Mouse (Mus musculus): ENCODE results near the gene Hadha.

Gene Hadha

DNA sequence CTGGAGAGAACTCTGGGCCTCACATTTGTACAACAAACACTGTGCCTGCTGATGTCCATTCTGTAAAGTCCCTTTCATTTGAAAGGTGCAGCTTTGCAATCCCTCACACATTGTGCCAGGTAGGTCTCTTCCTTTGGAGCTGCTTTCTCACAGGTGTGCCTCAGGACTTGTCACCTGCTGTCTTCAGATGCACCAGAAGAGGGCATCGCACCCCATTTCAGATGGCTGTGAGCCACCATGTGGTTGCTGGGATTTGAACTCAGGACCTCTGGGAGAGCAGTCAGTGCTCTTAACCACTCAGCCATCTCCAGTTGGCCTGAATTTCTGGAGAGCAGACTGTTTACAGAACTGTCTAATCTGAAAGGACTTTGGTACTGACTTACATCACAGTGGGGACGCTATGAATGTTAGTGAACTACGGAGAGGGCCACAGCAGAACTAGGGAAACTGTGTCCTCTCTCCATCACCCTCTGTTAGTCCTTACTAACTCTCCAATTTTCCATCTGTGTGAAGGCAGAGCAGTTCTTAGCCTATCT, 42.4 kb downstream of the Hadha start:
- peak; percentile 23 for DNase-seq (ENCODE audit: low read depth, low spot score)

GRCm38 (mm10) chr5:30111771-30112170, 43.2 kb downstream of the Hadha start:
- peak; percentile 45 for DNase-seq (ENCODE audit: low read depth, low spot score)

DNA sequence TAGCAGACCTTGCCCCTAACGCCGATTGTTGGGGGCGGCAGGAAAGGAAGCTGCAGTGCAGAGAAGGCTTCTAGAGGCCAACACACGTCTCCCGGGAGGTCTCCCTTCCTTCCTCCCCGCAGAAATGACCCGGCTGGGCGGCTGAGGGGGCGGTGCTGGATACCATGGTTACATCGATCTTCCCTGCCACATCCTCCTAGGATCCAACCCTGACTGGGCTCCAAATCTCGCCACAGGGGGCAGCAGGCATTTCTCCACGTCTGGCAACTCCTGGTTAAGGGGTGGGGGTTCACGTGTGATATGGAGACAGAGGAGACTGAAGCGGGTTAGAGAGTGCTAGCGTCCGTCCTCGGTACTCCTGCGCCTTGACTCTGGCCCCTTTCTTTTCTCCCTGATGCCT, 43.8 kb downstream of the Hadha start:
- peak; percentile 86 for DNase-seq (ENCODE audit: low read depth, low spot score)

DNA sequence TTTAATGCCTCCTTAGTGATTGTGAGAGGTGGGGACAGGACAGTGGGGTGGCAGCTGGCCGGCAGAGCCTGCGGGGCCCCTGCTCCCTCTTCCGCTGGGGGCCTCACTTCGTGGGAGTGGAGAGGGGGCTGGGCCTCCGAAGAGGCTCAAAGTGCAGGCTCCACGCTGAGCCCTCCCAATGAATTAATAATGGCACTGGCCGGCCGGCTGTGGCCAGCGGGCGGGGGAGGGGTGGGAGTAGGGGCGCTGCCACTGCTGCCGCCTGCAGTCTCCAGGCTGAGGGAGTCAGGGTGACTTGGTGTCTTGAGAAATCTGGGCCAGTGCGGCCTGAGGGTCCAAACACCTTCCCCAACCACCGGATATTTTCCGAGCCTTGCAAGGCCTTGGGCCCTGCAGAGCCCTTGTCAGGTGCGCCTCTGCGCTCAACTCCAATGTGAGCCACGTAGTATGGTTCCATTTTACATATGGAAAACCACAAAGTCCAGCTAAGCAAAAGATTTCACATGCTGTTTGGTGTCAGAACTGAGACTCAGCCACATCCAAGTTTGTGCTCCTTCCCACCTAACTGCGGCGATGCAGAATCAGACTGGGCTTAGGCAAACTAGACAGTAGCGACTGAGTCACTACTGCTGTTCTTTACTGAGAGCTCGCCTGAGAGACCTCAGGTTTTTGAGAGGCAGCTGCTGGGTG, 44.4 kb downstream of the Hadha start:
- no peak for DNase-seq (ENCODE audit: low read depth, low spot score)

GRCm38 (mm10) chr5:30109899-30110298, 45.1 kb downstream of the Hadha start:
- no peak for DNase-seq (ENCODE audit: low read depth, low spot score)

GRCm38 (mm10) chr5:30108233-30108632, 46.7 kb downstream of the Hadha start:
- no peak for DNase-seq (ENCODE audit: low read depth, low spot score)

GRCm38 (mm10) chr5:30107611-30108041, 47.3 kb downstream of the Hadha start:
- DNase-seq (ENCODE audit: low read depth, low spot score), result no peak

DNA sequence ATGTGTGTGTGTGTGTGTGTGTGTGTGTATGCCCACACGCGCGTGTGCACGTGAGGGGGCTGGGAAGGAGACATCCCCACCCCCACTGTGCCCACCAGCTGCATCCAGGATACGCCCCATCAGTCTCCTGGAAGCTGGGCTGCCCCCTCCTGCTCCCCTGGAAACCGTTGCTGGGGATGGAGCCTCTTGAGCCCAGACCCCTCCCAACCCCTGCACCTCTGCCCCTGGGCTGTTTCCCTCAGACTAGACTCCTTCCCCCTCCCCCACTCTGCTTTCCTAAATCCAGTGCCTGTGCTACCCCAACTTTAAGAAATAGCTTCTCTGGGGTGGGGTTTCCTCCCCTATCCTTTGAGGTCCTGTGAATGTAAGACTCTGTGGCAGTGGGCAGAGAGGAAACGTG, 47.8 kb downstream of the Hadha start:
- no peak for DNase-seq (ENCODE audit: low read depth, low spot score)

GRCm38 (mm10) chr5:30106756-30107155, 48.2 kb downstream of the Hadha start:
- DNase-seq (ENCODE audit: low read depth, low spot score), result no peak

DNA sequence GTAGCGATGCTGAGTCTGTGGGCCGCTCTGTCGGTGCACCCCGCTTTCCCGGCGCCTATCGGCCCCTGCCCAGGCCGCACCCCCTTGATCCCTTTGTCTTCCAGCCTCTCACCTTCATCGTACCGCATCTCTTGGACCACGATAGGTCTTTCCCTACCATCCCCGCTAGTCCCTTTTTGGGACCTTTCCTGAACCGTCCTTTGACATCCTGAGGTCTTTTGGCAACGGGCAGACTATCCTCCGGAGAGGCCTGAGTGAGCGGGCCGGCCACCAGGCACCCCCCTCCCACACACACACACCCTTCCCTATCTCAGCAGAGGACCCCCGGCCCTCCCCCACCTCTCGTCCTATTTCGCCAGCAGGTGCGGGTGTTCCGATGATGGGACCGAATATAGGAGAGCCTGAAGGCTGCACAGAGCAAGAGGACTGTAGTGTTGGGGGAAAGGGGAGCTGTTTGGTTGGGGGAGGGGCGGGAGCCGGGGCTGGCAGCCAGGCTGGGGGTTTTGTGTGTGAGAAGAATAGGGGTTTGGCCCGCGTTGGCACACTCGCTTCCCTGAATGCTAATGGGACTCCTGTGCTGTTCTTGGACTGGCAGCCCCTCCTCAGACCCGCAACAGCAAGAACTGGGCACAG, 49.2 kb downstream of the Hadha start, which contains the start of gene 3110082J24Rik:
TSS of gene 3110082J24Rik (minus strand) at position 419 of the 633 bp plus-strand sequence.
- peak; percentile 7 for DNase-seq (ENCODE audit: low read depth, low spot score)

DNA sequence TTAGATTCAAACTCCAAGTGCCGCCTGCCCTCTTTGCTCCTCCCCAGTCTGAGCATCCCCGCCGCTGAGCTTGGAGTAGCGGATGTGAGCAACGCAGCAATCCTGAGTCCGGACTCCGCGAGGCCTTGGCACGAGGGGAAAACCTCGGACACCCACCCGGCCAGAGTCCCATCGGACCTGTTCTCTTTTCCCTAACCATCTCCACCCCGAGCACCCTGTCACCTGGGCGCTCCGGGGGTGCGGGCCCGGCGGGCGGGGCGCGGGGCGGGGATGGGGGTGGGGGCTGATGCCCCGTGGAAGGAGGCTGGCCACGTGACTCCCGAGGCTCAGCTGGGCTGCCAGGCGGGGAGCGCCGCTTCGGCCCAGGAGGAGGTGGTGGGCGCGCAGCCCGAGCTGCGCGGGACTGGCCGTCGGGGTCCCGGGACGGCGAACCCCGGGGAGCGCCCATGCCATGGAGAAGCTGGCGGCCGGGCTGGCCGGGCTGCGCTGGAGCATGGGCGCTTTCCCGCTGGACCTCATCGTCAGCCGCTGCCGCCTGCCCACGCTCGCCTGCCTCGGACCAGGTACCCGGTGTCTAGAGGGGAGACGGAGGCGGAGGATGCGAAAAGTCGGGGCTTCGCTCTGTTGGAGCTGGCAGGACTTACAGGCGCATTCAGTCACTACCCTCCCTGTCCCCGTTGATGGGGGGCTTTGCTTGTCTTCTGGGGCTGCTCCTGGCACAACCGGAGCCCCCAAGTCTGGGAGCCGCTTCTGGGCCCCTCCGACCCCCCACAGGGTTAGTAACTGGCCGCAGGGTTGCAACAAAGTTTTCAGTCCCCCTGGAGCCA, 49.9 kb downstream of the Hadha start, which contains the start of gene Garem2:
TSS of gene Garem2 (plus strand) at position 321 of the 827 bp plus-strand sequence.
- DNase-seq (ENCODE audit: low read depth, low spot score), result peak; percentile 69

DNA sequence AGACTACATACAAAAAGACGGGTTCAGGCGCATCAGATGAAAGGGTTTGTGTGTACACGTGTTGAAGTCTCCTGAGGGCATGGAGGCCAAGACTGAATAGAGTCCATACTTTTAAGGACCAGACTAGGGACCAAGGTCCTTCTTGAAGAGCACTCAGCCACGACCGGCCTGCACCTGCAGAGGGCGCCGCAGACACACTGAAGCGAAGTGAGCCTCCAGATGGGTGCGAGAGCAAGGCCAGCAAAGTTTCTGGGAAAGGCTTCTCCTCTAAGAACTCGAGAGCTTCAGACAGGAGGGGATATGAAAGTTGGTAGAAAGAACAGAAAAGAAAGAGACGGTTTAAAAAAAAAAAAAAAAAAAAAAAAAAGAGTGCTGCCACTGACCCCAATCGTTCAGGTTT, 50.6 kb downstream of the Hadha start:
- peak; percentile 85 for DNase-seq (ENCODE audit: low read depth, low spot score)

GRCm38 (mm10) chr5:30103340-30103739, 51.6 kb downstream of the Hadha start:
- DNase-seq (ENCODE audit: low read depth, low spot score), result no peak

DNA sequence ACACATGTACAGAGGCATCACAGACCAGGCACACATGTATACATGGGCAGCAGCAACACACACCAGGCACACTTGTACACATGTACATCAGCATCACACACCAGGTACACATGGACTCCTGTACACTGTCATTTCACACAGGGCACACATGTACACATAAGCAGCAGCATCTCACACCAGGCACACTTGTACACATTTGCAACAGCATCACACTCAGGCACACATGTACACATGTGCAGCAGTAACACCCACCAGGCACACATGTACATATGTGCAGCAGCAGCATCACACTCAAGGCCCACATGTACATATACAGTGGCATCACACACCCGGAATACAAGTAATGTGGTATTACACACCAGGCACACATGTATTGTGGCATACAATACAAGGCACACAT, 56.7 kb downstream of the Hadha start:
- no peak for DNase-seq (ENCODE audit: low read depth, low spot score)

DNA sequence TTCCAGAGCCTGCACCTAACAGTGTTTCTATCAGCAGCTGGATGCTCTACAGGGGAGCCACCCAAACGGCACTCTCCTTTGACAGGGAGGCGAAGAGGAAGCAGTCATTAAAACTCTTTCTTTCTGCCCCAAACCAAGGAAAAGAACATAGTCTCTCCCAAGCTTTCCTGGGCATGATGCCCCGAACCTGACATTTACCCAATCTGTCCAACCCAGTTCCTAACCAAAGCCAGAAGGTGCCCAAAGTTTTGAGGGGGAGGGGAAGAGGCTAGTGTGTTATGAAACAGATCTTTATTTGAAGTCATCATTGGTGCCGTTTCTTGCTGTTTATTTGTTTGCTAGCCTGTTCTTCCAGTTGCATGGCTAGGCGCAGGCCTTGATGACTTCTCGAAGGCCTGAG, 59.2 kb downstream of the Hadha start:
- no peak for DNase-seq (ENCODE audit: low read depth, low spot score)

DNA sequence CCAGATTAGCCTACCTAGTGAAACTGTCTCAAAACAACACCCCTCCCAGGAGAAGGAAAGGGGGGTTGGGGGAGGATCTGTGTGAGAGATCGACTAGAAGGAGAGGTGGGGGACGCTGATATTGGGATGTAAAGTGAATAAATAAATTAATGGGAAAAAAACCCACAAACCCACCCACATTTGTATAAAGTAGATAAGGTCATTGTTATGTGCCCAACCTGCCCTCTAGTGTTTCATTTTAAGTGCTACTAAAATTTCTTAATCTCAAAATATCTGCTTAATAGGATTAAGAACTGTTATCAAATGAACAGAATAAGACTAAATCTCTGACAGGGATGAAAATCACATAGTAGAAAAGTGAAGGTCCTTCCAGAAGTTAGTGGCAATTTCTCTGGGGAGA, 60.6 kb downstream of the Hadha start:
- no peak for DNase-seq (ENCODE audit: low read depth, low spot score)

GRCm38 (mm10) chr5:30092701-30093100, 62.3 kb downstream of the Hadha start:
- peak; percentile 86 for DNase-seq (ENCODE audit: low read depth, low spot score)

- peak; percentile 94 for DNase-seq (ENCODE audit: low read depth, low spot score)
Observed at GRCm38 (mm10) chr5:30072825-30073821, 81.8 kb downstream of the Hadha start, which contains the start of gene Tyms. Gene Tyms, minus strand, starts transcription at chr5:30073617.

- peak; percentile 21 for DNase-seq (ENCODE audit: low read depth, low spot score)
Observed at GRCm38 (mm10) chr5:30072377-30072776, 82.6 kb downstream of the Hadha start.

DNA sequence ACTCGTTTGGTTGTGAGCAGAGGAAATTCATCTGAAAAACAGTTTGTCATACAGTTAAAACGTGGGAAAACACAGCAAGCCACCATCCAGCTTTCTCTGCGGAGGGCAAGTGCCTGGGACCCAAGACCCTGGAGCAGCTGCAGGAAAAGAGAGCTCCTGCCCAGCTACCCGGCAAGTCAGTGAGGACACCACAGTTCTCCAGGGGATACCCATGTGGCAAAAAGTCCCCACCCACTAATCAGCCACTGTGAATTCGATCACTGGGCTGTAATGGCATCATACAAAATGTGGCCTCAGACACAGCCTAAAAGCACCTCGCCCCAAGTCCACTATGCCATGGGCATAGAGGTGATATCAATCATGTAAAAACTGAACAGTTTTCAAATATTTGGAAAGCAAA, 83.3 kb downstream of the Hadha start:
- DNase-seq (ENCODE audit: low read depth, low spot score), result no peak

All from ZHBTc4 (cell line).